Mouse (Mus musculus) ZHBTc4 (cell line): ENCODE measurements around the gene Slc29a2.
A peak's percentile ranks its signal among the peaks of the same experiment; 100 is the strongest.

Source experiments
- DNase-seq: peaks from one replicate; pipeline ENCODE4 v3.0.0-alpha.2; 2011; ENCODE audit warnings: low read depth, low spot score

Slc29a2 gene

DNA sequence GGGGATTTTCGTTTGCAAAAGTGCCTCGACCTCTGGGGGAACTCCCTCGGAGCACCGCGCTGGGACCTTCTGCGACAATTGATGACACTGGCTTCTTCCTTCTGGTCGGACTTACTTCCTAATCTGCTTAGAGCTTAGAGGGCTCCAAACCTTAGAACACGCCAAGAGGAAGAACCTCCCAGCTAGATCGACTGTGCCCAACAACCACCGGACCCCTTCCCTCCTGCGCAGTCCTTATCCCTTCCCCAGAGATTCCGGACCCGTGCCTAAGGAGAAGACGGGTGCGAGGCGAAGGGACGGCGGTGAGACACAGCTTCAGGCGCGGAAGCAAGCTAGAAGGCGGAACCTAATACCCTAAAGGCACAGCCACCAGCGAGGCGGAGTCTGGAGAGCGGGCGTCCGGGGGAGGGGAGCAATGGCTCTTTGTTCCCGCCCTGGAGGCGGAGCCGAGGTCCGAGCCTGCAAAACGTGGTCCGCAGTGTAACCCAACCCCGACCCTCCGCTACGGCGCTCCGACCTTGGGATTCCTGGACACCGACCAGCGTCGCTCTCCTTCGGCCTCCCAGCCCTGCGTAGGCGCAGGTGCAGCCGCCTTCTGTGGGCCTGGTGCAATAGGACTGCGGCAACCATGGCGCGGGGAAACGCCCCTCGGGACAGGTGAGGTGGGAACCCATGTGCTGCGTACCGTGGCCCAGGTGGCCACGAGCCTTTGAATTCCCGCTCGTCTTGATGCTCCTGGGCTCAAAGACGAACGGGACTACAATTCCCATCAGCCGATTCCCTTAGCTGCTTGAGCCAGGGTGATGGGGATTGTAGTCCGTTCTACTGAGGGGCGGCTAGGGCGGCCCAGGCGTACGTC, at the start of gene Slc29a2:
Slc29a2 (plus strand) TSS at position 240 of the 859 bp plus-strand sequence.
- peak; percentile 99 for DNase-seq

DNA sequence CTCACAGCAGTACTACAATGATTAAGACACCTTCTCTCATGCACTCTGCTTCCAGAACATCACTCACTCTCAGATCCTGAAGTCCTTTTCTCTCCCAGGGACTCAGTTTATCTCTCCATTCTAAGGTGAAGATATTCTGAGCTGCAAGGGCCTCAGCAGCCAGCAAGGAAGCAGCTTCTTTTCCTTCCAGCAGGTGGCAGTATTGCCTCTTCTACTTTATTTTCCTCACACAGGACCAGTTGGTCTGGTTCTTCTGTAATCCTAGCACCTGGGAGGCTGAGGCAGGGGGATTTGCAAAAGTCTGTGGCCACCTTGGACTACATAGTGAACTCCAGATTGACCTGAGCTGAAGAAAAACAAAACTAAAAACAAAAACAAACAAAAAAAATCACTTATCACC, 41.9 kb upstream of the Slc29a2 start:
- peak; percentile 78 for DNase-seq

DNA sequence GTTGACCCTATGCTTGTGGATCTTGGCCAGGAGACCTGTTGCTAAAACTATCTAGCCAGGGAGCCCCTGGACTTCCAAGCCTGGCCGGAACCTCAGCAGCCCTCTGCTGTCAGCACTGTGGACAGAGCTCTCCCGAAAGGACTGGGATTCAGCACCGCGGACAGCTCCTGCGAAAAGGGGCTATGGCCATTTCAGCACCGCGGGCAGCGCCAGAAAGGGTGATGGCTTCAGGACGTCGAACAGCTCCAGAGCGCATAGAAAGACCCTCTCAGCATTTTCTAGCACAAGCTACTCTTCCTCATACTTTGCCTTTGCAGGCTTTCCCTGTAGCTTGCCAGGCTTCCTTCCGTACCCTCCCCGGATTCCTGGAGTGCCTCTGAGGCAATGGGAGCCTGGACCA, 34.6 kb upstream of the Slc29a2 start:
- peak; percentile 91 for DNase-seq

DNA sequence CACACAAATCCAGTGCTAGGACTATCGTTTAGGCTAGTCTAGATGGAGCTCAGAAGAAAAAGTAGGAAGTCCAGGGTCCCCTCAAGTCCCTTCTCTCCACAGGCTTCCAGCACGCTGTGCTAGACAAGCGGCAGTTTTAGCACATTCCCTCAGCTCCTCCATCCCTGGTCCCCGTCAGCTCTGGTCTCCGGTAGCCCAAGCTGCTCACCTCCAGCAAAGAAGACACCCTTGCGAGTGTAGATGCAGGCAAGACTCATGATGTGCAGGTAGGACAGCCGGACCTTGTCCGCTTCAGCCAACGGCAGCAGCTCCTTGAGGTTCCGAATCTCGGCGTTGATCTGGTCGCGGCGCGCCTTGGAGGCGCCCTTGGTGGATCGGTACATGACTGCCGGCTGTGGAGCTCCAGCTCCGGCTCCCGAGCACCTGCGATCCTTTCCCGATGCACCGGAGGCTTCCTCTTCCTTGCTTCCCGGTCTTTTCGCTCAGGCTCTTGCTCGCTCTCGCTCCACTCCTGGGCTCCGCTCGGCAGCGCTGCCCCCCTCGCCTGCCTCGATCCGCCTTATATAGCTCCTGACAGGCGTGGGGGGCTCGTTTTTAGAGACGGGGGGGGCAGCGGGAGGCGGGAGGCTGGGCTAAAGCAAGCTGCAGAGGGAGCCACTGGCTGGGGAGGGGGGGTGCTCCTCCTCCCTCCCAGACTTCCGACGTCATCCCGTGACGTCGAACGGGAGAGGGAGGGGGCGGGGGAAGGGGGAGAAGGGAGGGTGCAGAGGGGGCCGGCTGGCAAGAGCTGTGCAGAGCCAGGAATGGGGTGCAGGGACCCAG, 34.0 kb upstream of the Slc29a2 start:
- DNase-seq: no peak

DNA sequence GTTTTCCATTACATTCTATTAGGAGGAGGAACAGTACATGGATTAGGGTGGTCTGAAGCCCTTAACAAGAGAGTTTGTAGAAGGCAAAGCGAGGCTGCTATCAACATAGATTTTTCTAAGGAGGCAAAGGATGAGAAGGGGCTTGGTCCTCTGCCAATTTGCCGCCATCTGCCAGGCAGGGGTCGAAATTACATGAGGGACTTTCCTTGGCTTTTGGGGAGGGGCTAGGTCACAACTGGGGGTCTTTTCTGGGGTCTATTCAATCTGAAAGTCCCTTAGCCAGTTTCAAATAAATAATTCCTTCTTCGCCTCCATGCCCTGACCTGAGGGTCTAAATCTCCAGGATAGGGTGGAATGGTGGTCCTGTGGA, 33.4 kb upstream of the Slc29a2 start, which contains the start of gene Npas4:
Npas4 (minus strand) TSS at position 61 of the 370 bp plus-strand sequence.
- DNase-seq: no peak

DNA sequence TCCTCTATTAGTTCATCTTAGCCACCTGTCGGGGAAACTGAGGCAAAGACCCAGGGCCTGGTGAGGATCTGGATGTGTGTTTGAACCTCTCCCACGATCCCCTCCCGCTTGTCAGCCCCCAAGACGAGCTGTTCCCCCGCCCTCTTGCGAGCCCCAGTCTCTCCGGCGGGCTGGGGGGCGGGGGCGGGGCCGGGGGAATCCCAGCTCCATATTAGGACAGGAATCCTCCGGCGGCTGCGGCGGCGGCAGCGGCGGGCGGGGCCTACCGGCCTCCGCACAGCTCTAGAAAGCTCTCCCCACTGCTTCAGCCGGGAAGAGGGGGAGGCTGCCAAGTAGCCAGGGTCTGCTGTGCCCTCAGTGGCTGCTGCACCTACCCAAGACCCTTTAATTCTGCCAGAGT, 32.9 kb upstream of the Slc29a2 start:
- no peak for DNase-seq

DNA sequence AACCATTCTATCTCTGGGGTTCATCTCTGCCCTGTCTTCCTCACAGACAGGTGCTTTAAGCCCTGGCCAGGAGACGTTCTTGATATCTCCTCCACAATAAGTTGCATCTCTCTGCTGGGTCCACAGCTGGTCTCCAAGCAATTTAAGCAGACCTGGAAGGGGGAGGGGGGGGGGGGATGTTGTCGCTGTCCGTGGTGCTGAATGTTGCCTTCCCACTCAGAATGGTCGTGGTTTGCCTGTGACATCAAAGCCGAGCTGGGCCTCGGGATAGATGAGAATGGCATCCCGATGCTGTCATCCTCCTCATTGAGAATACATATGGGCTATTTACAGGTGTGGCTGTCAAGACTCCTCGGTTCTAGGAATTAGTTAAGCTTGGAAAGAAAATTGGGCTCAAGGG, 31.3 kb upstream of the Slc29a2 start:
- DNase-seq: no peak

DNA sequence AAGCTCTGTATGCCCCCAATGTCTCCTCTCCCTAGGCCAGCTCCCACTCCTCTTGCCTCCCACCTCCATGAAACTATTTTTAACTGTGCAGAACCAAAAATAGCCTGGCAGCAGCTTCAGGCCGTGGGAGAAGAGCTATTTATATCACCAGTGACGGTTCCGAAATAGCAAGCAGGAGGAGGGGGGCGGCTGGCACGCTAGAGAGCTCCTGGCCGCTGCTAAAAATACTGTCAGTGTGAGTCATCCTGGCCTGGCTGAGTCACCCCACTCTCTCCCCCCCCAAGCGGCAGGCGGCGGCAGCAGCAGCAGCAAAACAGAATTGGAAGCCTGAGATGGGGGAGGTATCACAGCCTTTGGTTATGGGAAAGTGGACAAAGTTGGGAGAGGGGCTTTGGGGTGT, 30.8 kb upstream of the Slc29a2 start:
- no peak for DNase-seq

DNA sequence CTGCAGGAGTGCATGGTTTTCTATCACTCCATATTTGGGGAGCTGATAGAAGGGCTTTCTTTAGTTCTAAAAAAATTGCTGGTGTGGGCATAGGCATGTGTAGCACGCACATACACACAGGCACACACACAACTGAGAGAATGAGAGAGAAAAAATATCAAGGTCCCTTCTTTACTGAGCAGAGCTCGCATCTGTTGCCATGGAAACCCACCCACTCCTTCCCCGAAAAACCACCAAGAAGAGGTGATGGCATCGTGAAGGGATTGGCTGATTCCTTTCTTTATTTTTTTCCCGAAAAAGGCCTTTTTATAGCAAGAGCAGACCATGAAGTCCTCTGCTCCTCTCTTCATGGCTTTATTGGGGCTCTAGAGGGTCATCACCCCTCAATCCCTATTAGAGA, 29.6 kb upstream of the Slc29a2 start:
- DNase-seq: no peak

DNA sequence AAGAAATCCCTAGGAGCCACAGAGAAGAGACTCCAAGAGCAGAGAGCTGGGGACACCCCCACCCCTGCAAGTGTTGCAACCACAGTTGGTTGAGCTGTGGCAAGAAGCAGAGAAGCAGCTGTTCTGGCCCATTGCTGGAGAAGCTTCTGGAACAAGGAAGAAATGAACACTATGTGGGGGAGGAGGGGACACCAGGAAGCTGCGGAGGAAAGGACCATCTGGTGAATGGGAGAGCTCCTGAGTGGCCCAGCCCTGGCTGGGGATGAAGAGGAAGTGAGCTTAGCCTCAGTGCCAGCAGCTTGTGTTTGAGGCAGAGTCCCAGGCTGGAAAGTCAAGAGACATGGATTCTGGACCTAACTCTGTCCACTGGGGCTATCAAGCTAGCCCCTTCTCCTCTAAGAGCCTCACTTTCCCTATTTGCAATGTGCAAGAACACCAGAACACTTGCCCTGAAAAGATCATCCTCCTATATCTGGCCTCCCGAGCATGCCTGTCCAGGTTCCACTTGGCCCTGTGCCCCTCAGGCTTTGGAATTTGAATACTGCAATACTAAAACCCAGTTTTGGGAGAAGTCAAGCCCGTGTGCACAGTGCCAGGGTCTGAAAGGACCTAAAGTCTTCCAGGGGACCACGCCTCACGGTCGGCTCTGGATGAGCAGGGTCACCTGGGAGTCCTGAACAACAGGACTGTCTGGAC, 24.1 kb upstream of the Slc29a2 start:
- DNase-seq: no peak

DNA sequence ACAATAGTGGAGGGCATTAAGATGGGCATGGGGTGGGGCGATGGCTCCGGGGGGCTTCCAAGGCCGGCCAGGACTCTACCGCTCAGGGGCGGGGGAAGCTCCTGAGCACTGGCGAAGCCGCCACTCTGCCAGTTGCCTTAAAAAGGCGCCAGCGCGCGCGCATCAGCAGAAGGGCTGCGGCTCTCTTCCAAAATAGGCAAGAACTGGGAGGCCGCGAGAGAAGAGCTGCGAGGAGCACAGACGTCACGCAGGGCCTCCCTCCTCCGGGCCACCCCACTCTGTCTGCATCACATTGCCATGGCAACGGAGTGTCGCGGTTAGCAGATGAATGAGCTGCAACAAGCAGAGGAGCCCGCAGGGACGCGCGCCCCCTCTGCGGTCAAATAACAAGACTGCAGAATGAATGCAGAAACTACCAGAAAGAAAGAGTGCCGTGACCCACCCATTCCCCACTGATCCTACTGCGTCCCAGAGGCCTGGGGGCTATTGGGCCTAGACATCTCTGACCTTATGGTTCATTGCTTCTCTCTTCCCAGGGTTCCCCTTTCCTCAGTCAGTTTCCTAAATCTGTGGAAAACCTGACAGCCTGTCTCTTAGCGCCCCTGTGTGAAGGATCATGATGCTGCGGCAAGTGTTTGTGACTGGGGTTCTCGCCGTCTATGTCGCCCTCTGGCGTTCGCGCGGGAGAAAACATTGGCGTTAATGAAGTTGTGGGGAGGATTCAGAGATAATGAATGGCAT, 21.8 kb upstream of the Slc29a2 start:
- peak; percentile 88 for DNase-seq

DNA sequence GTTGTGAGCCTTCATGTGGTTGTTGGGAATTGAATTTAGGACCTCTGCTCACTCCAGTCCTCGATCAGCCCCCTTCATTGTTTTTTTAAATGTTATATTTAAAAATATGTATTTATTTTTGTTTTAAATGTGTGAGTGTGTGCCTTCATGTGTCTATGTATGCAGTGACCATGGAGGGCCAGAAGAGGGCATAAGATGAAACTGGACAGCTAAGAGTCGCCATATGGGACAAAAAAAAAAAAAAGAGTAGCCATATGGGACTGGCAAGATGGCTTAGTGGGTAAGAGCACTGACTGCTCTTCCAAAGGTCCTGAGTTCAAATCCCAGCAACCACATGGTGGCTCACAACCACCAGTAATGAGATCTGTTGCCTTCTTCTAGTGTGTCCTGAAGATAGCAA, 20.0 kb upstream of the Slc29a2 start:
- DNase-seq: peak; percentile 52

DNA sequence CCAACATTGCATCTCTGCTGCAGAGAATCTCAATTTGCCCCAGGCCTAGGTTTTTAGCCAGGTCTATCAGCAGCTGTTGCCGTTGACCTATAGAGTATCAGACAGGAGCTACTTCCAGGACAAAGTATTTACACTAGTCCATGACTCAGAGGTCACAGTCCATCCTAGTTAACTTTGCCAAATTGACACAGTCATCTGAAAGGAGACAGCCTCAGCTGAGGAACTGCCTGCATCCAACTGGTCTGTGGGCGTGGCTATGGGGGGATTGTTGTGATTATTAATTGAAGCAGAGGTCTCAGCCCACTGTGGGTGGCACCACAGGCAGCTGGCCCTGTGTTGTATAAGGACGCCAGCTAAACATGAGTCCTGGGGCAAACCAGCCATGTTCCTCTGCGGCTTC, 18.7 kb upstream of the Slc29a2 start:
- DNase-seq: no peak

DNA sequence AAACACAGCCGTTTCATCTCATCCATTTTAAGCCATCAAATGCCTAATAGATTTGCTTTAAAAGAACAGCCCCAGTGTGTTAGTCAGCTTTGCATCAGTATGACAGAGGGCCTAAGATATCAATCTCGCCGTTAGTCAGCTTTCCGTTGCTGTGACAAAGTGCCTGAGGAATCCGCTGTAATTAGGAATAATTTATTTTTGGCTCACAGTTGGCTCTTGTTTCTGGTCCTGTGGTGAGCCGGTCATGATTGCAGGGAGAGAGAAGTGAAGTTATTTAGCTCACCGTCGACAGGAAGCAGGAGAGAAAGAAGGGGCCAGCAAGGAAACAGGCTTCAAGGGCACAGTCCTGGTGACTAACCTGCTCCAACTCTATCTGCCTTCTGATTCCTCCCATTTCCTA, 10.5 kb upstream of the Slc29a2 start:
- DNase-seq: no peak

DNA sequence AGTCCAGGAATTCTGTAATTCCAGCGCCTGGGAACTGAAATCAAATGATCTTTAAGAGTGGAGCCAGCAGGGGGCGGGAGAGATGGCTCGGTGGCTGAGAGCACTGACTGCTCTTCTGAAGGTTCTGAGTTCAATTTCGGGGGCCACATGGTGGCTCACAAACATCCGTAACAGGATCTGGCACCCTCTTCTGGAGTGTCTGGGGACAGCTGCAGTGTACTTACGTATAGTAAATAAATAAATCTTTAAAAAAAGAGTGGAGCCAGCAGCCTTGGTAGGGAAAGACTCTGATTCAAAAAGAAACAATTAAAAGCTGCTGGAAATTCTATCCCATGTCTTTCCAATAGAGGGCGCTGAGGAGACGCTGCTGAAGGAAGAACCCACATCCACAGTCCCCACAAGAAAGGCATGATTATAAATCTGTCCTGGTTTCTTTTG, 8.7 kb upstream of the Slc29a2 start:
- peak; percentile 93 for DNase-seq

DNA sequence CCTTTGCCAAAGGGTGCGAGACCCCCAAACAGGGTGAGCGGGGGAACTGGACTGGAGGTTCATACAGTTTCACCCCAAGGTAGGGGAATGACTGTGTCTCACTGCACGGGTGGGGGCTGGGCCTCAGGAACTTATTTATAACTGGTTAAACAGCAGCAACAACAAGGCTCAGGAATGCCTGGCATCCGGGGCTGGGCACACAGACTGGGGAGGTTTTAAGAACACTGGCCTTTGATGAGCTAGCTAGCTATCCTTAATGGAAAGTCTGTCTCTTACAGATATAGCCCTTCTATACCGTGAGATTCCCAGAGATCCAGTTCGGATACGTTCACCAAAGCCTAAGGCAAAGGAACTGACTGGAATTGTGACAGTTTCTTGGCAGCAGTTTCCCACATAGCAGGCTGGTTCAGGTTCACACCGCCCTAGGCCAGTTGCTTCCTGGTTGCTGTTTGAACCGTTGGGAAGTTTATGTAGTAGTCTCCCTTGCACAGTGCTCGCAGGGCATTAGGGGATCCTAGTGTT, 7.4 kb upstream of the Slc29a2 start:
- peak; percentile 88 for DNase-seq

DNA sequence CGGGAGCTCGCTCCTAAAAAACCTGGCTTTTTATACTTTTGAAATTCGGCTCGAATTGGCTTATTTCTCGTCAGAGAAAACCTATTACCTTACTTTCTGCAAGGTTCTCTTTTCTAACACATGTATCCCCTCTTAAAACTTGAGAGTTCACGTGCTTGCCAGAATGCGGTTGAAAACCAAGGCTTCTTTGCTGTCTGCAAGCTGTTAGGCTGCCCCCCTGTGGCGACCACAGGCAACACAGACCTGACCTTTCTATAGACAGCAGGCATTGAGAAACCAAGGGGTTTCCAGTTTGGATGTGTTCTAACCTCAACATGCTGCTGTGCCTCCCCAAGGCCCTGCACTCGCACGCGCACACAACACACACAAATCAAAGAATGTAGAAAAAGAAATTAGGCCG, 6.9 kb upstream of the Slc29a2 start:
- peak; percentile 94 for DNase-seq

DNA sequence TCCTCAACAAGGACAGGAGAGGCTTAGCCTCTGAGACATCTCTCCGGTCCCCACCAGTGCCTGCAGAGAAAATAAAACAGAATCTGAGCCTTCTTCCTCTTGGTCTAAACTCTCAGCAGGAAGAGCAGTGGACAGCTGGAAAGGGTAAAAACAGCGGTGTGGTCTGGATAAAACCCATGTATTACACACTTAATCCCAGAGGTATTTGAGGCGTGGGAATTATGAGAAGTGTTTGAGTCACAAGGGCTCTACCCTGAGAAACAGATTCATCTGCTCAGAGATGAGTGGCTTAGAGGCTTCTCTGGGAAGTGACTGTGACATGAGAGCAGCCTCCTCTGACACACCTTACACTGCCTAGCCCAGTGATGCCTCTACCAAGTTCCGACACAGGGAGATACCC, 6.0 kb upstream of the Slc29a2 start:
- DNase-seq: no peak

DNA sequence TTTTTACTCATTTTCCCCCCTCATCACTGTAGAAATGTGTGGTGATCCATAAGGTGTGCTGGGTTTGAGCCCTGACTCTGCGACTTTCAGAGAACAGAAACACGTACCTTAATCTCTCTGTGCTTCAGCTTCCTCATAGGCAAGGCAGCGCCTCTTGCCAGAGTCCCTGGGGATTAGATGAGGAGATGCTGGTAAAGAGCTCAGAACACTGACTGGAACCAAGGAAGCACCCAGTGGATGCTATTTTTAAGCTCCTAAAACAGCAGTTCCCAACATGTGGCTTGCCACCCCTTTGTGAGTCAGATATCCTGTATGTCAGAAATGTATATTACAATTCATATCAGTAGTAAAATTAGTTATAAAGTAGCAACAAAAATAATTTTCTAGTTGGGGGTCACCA, 5.5 kb upstream of the Slc29a2 start:
- DNase-seq: no peak

DNA sequence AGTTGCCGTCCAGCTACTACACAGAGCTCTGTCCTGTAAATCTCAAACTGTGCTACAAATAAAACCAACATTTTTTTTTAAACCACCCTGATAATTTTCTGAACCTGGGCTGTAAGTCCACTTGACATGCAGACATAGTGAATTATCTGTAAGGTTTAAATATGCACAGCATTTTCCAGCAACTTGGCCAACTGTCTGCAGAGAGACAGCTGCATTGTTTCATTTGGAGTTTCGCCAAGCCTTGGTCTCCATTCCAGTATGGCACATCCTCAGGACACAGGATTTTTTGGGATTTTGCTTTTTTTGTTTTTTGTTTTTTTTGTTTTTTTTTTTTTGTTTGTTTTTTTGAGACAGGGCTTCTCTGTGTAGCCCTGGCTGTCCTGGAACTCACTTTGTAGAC, 2.2 kb upstream of the Slc29a2 start:
- no peak for DNase-seq

DNA sequence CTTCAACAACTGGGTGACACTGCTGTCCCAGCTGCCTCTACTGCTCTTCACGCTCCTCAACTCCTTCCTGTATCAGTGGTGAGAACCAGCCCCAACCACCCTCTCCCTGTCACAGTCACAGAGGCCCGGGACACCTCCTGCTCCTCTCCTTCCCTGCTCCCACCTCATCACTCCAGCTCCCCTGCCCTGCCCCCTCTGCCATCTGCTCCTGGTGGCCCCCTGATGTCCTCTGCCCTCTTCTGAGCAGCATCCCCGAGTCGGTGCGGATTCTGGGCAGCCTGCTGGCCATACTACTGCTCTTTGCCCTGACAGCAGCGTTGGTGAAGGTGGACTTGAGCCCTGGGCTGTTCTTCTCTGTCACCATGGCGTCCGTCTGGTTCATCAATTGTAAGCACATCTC, 2.5 kb downstream of the Slc29a2 start:
- DNase-seq: no peak
